Mouse (Mus musculus) neural tube, embryonic 10.5 days (tissue): ENCODE results near the gene Slc15a2.

Experiments used
- DNase-seq: peaks from one replicate; pipeline ENCODE4 v3.0.0-alpha.2; 2017; ENCODE audit warnings: low spot score; ENCODE audit errors: extremely low spot score

Gene Slc15a2

DNA sequence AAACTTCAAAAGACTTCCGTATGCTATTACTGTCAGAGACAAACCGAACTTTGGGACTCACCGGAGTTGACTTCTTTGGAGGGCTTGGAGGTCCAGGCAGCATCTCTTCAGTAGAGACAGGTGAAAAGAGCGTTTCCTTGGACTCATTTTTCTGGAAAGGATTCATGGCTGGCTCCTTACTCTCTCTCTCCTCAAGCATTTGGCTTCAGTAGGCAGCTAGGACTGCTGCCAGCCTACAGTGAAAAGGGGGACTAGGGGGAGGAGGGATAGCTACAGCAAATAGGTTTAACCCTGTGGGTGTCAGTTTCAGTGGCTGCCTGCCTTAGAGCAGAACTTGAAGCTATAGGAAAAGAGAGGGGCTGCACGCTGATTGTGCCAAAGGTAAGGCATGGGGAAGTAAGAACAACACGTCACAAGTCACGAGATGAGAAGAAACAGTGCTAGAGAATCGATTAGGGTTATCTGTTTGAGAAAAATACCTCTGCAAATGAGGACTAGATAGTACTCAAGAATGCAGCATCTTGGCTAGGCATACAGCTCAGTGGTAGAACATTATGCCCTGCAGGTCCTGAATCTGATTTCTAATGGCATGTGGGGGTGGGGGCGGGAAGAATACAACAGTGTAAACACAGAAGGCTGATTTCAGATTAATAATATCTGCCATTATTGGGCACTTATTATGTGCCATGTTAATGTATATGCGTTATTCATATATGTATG lies at the start of gene Slc15a2:
Slc15a2 (minus strand) TSS at position 369 of the 720 bp plus-strand sequence.
- DNase-seq: no peak

DNA sequence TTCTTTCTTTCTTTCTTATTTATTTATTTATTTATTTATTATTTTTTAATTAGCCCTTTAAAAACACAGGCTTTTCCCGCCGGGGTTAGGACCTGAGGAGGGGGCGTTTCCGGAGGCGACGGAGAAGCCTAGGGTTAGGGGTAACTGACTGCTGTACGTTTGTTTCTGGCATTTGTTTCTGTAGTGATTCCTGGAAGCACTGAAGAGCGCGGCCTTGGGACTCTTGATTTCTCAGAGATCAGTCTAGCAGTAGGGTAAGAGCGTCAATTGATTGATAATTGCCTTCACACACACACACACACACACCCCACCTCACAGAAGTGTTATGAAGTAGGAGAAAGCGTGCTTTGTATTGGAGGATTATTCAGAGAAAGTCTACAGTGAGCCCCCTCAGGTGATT lies 44.1 kb upstream of the Slc15a2 start:
- DNase-seq: no peak

DNA sequence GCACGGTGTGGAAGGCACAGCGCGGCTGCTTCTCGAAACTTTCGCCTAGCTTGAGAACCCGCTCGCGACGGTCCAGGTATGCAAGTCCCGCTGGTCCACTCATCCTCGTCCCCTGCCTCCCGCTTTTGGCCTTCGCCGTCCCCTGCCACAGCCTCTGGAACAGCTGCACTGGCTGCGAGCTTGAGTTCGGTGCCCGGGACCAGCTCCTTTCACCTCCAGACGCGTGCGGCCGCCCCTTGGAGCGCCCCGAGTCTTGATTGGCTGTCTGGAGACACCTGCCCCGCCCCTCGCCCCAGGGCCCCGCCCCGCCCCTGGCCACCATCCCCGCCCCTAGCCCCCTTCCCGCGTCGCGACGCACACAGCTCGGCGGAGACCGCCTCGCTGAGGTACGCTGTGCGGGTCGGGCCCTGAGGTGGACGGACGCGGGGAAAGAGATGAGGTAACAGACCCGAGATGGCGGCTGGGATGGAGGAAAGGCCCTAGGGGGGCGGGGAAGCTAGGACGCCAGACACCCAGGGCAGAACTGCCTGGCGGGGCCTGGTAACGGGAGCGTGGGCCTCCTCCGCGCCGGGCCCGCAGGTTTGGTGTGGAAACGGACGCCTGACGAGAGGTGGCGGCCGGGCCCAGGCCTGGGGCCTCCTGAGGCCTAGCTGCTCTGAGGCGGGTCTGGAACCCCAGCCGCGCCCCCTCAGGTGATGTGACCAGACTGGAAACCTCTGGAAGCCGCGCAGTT lies 43.5 kb upstream of the Slc15a2 start, which contains the start of gene Iqcb1:
Iqcb1 (plus strand) TSS at position 332 of the 733 bp plus-strand sequence.
- peak; percentile 91 for DNase-seq

DNA sequence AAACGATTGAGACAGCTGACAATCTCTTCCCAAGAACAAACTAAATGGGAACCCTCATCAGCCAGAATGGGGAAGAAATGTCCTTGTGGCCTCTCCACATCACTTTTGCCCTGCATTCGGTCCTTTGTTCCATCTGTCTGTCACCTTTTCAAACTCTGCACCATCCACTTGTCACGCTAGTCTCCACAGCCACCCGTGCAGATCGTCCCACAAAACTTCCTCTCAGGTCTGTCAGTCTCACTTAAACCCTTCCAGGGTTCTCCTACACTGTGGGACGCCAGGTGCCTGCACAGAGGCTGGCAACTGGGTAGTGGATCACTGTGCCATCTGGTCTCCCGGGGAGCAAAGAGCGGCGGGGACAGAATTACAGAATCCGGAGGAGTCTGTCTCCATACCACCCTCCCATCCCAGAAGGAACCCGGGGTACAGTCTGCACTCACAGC lies 42.9 kb upstream of the Slc15a2 start:
- DNase-seq: no peak

DNA sequence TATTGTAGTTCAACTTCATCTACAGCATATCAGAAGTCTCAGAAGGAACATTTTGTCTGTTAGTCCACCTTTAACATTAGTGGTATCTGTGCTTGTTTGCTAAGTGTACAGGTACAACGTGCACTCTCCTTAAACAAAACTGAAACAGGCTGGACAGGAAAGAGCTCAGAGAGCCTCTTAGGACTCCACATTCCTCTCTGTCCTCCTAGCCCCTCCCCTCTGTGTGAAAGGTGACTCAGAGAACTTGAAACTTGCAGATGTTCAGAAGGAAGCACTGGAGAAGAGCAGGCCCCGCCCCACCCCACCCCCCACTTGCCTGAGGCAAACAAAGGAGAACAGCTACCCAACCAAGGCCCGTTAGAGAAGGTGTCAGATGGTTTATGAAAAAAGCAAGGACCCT lies 36.7 kb upstream of the Slc15a2 start:
- peak; percentile 22 for DNase-seq

DNA sequence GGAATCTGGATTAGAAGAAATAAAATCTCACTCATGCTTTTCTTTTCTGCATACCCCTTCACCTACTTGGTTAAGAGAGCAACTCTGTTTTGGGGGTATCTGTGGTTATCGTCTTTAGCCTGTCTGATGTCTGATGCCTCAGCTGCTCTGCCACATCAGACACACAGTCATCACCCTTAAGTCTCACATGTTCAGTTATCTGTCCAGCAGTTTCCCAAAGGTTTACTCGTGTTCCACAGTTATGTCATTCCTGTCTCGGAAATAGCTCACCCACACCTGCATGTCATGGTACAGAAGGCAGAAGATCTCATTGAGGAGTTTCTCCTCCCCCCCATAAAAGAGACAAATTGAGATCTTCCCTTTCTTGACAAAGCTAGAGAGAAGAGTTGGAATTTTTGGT lies 36.0 kb upstream of the Slc15a2 start:
- DNase-seq: no peak

DNA sequence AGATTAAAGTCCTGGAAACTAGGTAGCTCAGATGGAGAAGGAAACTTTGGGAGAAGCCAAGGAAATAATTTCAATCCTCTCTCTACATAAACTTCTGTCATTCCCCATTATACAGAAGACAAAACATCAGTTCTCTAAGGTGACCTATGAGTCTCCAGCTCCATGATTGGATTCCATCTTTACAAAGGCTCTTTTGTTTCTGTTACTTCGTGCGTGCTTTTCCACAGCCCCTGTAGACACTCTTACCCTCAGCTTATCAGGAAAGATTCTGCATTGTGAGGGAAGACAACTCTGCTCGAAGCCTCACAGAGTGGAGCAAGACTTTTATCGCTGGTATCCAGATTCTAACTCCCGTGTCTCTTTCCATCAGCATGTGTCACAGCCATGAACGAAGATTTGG lies 35.3 kb upstream of the Slc15a2 start:
- DNase-seq: no peak

DNA sequence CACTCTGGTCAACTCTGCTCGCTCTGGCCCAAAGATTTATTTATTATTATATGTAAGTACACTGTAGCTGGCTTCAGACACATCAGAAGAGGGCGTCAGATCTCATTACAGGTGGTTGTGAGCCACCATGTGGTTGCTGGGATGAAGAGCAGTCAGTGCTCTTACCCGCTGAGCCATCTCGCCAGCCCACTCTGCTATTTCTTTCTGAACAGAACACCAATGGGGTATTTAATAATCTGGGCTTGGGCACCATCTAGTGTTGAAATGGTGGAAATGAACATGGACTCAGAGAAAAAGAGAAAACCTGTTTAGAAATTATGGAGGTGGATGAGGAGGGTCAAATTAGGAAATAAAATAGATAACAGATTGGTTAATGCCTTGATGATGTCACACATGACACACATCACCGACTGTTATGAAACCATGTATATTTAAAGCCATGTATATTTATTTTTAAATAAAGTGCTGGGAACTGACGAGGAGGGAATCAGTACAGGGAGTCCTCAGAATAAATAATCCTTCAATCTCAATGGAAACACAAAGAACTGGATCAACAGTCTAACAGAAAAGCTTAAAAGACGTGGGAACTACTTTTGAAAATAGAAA lies 32.7 kb upstream of the Slc15a2 start:
- DNase-seq: peak; percentile 50

DNA sequence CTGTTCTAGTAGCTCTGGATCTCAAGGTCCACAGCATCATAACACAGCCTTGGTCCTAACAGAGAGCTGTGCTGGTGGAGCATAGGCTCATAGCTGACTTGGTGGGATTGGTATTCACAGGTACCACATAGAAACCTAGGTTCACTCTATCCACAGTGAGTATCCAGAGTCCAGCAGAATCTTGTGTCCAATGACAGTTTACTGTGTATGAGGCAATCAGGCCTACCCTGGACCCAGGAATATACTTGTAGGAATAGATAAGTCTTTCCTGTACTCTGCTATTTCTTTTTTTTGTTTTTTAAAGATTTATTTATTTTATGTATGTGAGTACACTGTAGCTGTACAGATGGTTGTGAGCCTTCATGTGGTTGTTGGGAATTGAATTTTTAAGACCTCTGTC lies 32.2 kb upstream of the Slc15a2 start:
- DNase-seq: no peak

DNA sequence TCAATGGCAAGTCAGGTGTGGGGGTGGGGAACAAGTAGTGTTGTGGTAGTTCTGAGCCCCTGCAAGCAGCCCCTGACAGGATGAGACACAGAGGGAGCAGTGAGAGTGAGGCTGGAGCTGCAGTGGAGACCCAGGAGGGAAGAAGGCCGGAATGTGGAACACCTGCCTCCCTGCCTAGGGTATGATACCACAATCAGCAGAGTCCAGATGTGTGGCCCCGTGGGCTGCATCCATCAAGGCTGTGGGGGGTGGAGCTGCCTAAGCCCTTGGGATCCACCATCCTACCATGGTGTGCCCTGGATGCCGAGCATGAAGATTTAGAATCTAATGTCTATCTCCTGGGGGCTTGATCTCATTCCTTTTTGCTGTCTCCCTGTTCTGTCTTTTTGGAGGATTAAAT lies 28.9 kb upstream of the Slc15a2 start:
- DNase-seq: no peak

DNA sequence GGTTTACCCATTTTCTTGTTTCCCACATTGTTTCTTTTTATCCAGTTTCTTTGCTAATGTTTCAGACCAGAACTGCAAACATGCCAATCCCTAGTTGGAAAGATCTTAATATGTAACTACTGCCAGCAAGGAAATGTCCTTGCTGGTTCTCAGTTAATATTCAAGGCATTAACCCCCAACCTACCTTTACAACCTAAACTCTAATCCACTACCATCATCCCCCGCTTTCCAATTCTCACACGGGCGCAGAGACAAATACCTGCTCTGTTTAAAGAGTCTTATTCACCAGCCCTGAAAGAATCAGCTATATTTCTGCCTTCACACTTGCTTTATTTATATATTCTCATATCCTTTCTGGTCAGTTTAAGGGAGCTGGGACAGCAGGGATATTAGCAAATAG lies 23.9 kb upstream of the Slc15a2 start:
- no peak for DNase-seq

DNA sequence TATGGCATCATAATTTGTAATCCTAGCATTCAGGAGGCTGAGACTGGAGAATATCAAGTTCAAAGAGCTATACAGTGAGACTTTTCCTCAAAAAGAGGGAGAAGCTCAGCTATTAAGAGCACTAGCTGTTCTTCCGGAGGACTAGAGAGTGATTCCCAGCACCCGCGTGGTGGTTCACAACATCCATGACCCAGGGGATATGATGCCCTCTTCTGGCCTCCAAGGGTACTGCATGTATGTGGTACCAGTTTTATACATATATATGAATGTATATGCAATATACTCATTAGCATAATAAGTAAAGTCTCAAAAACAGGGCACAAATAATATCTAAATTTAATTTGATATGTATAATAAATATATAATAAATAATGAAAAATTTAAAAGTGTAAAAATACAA lies 17.6 kb upstream of the Slc15a2 start:
- DNase-seq: no peak

DNA sequence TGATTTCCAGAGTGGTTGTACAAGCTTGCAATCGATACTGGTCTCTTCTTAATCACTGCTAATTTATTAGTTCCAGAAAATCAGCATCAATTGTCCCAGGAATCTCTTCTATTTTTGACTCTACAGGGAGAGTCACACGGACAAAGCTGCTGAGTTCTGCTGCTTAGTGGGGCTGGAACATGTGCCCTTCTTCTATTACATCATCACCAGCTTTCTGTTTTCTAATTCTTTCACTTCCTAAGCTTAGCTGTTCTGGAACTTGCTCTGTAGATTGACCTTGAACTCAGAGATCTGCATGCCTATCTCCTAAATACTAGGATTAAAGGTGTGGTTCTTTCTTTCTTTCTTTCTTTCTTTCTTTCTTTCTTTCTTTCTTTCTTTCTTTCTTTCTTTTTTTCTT lies 13.6 kb upstream of the Slc15a2 start:
- DNase-seq: no peak

DNA sequence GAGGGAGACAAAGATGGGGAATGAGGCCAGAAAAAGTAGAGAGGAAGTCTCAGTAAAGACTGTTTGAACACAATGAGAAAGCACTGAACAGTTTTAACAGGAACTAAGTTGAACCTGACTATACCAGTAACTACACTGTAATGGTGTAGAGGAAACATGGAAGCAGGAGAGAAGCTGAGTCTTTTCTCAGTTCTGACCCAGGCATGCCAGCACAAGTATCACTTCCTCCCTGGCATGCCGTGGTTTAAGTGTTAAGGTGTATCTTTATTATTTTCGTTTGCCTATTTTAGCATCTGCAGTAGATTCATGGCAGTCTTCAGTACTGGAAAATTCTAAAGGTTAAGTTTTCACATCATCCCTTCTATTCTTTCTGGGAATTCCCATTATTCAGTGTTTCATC lies 10.2 kb upstream of the Slc15a2 start:
- no peak for DNase-seq

DNA sequence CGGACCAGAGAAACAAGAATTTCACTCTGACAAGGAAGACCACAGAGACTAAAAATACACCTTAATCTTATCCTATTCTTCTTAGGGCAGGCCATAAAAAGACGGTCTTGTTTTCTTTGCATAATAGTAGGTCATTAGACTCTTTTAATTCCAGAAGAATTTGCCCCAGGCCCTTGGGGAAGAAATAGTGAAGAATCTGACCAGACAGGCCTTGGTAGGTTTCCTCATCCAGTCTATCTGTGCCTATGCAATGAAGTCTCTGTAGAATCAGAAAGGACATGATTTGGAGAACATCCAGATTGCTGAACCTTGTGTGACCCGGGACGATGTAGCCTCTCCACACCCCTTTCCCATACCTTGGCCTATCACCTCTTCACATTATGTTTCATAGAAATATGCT lies 5.4 kb upstream of the Slc15a2 start:
- no peak for DNase-seq

DNA sequence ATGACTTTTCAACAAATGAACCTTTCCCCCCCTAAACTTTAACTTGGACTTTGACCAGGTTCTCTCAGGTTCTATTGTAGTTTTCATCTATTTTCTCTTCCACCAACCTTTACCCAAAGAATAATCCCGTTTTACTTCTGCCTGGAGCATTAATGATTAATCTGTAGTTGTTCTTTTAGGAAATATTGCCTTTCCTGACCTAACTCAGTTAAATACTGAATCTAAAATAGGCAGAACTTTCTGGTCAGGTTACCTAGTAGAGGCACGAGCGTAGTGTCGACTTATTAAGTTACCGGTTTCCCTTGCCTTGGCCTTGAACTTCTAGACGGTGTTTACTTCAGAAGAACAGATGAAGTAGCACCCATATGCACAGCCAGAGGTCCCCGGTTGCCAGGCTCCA lies 1.7 kb upstream of the Slc15a2 start:
- DNase-seq: no peak

DNA sequence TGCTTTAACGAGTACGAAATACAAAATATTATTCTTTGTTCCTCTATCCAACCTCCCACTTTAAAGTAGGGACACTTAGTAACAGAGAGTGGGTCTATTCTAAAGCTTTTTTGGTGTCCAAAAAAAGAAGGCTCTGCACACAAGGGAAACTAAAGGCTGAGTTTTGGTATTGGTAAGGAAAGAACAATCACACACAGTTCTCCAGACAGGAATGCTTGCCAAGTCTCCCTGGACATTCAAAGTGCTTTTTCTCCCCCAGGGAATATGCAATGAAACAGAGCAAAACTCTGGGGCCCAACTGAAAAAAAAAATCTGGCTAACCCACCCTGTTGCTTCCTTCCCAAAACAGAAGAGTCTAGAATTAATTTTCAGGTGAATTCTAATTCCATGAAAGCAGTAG lies 616 bp downstream of the Slc15a2 start:
- DNase-seq: no peak

DNA sequence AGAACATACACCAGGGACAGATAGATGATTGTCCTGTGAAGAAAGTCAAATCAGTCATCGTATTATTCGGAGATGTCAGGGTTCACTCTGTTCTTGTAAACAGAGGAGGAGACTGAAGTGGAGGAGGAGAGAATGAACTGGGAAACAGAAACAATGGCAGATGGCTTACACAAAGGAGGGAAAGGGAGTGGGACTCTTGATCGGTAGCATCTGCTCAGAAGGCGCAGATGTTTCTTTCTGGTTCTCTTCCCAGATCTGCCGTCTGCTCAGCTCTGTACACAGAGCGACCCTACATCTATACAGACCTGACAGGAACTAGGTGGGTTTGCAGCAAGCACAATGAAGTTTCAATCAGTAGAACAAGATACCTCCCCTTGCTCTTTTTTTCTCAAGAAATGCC lies 9.1 kb downstream of the Slc15a2 start:
- no peak for DNase-seq

DNA sequence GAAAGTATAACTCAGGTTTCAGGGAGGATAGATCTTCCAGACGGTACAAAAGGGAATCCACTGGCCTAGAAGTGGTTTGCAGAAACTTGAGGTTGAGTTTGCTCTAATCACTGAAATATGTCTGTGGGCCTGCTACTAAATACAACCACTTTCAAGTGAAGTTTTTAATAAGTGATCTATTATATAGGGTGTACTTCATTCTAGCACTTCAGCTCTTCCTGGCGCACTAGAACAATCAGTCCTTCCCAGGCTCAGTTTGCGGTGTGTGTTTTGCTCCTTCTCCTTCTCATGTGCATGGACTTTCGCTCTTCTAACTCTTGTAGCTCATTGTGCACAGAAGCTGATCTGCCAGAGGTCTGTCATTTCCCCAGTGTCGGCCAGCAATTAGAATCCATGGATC lies 11.8 kb downstream of the Slc15a2 start:
- no peak for DNase-seq

DNA sequence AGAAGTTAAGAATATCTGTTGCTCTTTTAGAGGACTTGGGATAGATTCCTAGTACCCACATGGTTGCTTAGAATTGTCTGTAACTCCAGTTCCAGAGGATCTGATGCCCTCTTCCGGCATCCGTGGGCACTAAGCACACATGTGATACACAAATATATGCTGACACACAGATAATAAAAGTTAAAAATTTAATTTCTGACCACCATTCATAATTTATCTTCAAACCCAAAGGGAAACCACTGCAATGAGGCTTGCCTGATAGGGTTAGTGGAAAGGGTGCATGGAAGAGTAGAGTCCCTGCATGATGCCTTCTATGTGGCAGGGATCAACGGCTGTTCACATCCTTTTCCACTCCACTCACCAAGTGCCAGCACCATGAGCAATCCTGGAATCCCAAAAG lies 13.1 kb downstream of the Slc15a2 start:
- no peak for DNase-seq

DNA sequence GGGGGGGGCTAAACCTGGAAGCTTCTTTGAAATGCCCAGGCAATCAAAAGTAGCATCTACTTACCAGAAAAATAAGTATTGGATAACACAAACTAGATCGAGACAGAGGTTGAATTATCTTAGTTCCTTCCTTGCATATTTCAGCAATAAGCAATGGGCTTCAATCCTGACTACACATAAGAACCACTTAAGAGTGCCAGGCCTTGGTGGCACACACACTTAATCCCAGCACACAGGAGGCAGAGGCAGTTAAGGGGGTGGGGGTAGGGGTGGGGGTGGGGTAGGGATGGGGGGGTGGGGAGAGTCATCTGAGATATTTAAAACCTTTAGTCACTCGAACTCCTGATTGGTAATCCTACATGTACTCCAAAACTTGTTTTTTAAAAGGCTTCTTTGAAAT lies 13.5 kb downstream of the Slc15a2 start:
- DNase-seq: no peak

DNA sequence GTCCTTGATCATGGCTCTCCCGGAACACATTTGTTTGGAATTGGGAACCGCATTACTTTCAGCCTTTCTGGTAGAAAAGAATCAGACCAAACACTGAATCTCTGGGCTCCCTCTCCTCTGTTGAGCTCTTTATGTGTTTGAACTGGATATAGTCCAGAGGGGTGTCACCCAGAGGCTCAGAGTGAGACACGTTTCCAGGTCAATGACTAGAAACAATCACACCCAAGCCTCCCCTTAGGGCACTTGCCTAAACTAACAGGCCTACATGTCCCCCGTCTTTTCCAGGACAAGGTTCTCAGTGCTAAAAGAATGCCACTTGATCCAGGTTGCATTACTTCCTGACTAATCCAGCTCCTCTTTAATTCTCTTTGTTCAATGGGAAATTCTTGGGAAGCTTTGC lies 13.9 kb downstream of the Slc15a2 start:
- no peak for DNase-seq
